Mouse (Mus musculus) E14TG2a.4 (cell line): ENCODE measurements around the gene Cobl.

Source experiments
- CTCF ChIP-seq: conservative IDR thresholded peaks from 2 replicates; pipeline ENCODE4 v1.5.1; 2014; ENCODE audit warnings: low read length
- NANOG ChIP-seq: IDR thresholded peaks from 2 replicates; pipeline ENCODE4 v1.6.1; 2014; ENCODE audit warnings: borderline replicate concordance, low read length, mixed read lengths
- POU5F1 ChIP-seq: IDR thresholded peaks from 2 replicates; pipeline ENCODE4 v1.6.1; 2014; ENCODE audit warnings: low read length, borderline replicate concordance

DNA sequence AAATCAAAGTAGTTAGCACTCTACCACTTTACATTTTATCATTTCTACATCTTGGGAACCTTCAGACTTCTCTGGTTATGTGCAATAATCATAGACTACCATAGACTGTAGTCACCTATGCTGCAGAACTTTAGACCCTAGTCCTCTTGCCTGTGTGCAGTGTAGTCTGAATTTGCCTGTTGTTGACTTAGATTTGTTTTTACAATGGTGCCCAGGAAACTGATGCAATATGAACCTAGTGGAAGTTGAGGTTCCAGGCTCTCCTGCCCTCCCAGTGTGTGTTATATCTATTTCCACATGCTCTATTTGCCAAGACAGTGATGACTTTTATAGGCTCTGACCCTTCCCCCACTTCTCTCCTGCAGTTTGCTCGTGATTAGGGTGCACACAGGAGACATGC is 274.3 kb downstream of the Cobl start:
- no peak for TF ChIP-seq CTCF
- no peak for TF ChIP-seq NANOG
- no peak for TF ChIP-seq POU5F1
